Mouse (Mus musculus) liver, postnatal 0 days (tissue): Measurements from ENCODE around the gene Xcl1. TPM values are rescaled to one million over a fixed set of nuclear protein-coding genes. Genes with fewer than 3 reads are reported as not detected.

Source experiments
- ATAC-seq: fragments of 200-750 bp; cut with Nextera tagmentation; 2 replicates; pipeline ENCODE4 v1.8.0; 2017; ENCODE audit warnings: mild to moderate bottlenecking, moderate library complexity
- DNase-seq: peaks from one replicate; pipeline ENCODE4 v3.0.0-alpha.2; 2016
- H3K27ac ChIP-seq: fragments of 300-500 bp; sonication (generic); 2 replicates; pipeline ENCODE4 v1.5.1; 2014; ENCODE audit warnings: antibody characterized with exemption, moderate library complexity, mild to moderate bottlenecking, low read depth
- H3K27me3 ChIP-seq: fragments of 300-500 bp; sonication (generic); 2 replicates; pipeline ENCODE4 v1.6.1; 2014; ENCODE audit warnings: low read length, control low read depth, mixed read lengths; ENCODE audit not compliant: insufficient read depth
- H3K36me3 ChIP-seq: fragments of 300-500 bp; sonication (generic); replicated peaks from 2 replicates; pipeline ENCODE4 v1.6.1; 2014; ENCODE audit warnings: mild to moderate bottlenecking, control low read depth, low read length, moderate library complexity, mixed read lengths; ENCODE audit not compliant: insufficient read depth
- H3K4me1 ChIP-seq: fragments of 300-500 bp; sonication (generic); 2 replicates; pipeline ENCODE4 v1.6.1; 2014; ENCODE audit warnings: antibody characterized with exemption, mild to moderate bottlenecking, control low read depth; ENCODE audit not compliant: insufficient read depth
- H3K4me2 ChIP-seq: fragments of 300-500 bp; sonication (generic); 2 replicates; pipeline ENCODE4 v1.6.1; 2014; ENCODE audit warnings: low read depth, mild to moderate bottlenecking, low read length, moderate library complexity, mixed read lengths
- H3K4me3 ChIP-seq: fragments of 300-500 bp; sonication (generic); 2 replicates; pipeline ENCODE4 v1.5.1; 2014; ENCODE audit warnings: low read depth, low read length
- H3K9ac ChIP-seq: fragments of 300-500 bp; sonication (generic); replicated peaks from 2 replicates; pipeline ENCODE4 v1.6.1; 2014; ENCODE audit warnings: mild to moderate bottlenecking, moderate library complexity
- H3K9me3 ChIP-seq: fragments of 300-500 bp; sonication (generic); 2 replicates; pipeline ENCODE4 v1.6.1; 2016; ENCODE audit warnings: mild to moderate bottlenecking, control low read depth, low read length, mixed read lengths
- CTCF ChIP-seq: sonication (generic); IDR thresholded peaks from 2 replicates; pipeline ENCODE4 v1.5.1; 2016; ENCODE audit warnings: antibody characterized with exemption, low read depth
- EP300 ChIP-seq: IDR thresholded peaks from 2 replicates; pipeline ENCODE4 v1.6.1; 2016; ENCODE audit warnings: antibody characterized with exemption, low read depth, mild to moderate bottlenecking
- WGBS: fragments of 180-500 bp; shearing (Covaris S2); extraction: QIAGEN DNeasy Blood & Tissue Kit; methylation state at CpG from one replicate; pipeline ENCODE4 v1.1.7; 2014; ENCODE audit not compliant: insufficient replicate concordance; 5-methylcytosine and 5-hydroxymethylcytosine counted together
- polyA plus RNA-seq: library from polyadenylated mRNA; unstranded; fragments of >200 nt; fragmentation: Nextera tagmentation; extraction: Ambion mirVana; gene quantifications from 2 replicates; pipeline ENCODE4 v1.2.1, GENCODE M21; 2015

The Xcl1 gene
- polyA plus RNA-seq, 1 experiment from 2014 or later, result 0.83 TPM

DNA sequence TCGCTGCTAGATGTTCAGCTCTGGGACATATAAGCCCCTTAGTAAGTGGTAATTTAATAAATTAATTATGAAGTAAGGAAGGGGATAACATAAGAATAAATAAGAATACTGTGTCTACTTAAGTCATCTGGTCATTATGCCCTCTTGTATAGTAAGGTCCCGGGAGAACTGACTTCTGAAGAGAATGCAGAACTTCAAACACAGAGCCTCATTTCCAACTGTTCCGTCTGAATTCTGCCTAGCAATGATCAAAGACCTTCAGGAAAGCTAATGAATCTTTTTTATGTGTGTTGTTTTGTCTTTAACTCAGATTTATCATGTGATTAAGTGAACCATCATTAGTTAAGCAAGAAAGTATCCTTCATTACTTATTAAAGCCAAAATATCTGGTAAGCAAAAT is 5.3 kb downstream of the Xcl1 start:
- Histone ChIP-seq H3K4me1 (no peaks in the 10 kb centered on the region), H3K4me3 (no peak overlapping the region), H3K36me3 (no peaks in the 10 kb centered on the region), H3K27me3 (no peaks in the 10 kb centered on the region), H3K9ac (no peak overlapping the region), H3K9me3 (no peaks in the 10 kb centered on the region), H3K27ac (no peak overlapping the region), H3K4me2 (no peak overlapping the region)
- ATAC-seq, result no peak
- no peak for TF ChIP-seq CTCF
- TF ChIP-seq EP300, result no peak
- 73% methylated on average over 3 of the region's 3 CpGs for WGBS
- DNase-seq, result no peak

DNA sequence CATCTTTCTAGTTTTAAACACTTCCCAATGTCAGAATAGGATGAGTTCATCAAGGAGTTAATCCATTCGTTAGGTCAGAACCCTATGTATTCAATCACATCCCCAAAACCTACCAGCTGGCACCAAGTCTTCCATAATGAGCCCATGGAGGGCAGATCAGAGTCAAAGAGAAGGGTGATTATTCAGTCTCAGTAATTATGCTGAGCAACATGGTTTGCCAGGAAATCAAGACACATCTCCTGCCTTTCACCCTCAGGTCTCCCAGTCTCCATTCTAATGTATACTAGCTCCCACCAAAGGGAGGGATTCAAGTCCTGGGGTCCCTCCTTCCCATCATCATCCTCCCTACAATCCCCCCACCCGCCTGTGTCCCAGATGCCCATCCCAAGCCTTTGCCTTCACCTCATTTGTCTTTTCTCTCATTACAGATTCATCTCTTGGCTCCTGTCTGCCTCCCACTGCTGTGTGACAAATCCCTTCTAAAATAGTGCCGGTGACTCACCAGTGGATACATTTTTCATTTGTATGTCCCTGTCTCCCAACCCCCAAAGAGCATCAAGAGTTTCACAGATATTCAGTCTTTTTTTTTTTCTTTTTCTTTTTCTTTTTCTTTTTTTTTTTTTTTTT is 8.7 kb downstream of the Xcl1 start:
- TF ChIP-seq CTCF, result no peak
- Histone ChIP-seq H3K9me3 (no peaks in the 10 kb centered on the region), H3K4me1 (no peaks in the 10 kb centered on the region), H3K9ac (no peak overlapping the region), H3K36me3 (no peaks in the 10 kb centered on the region), H3K4me2 (no peak overlapping the region), H3K27ac (no peak overlapping the region), H3K4me3 (no peak overlapping the region), H3K27me3 (no peaks in the 10 kb centered on the region)
- 81% methylated on average over 3 of the region's 3 CpGs for WGBS
- ATAC-seq (no peak), DNase-seq (no peak)

DNA sequence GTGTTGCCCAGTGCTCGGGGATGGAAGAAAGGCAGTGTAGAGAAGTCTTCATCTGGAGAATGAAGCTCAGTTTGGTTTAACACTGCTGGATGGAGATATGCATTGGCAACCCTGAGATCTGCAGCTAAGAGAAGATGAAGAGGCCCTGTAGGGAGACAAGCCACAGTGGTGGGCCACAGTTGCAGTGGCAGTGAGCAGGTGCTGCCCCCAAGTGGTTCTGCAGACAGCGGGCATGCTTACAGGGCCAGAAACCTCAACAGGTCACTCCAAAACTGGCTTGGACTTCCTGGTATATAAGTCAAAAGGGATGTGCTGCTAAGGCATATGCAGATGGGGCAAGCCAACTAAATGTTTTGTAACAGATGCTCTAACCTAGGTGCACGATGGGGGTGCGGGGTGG is 30.3 kb downstream of the Xcl1 start:
- Histone ChIP-seq H3K27me3 (no peaks in the 10 kb centered on the region), H3K27ac (no peak overlapping the region), H3K9ac (no peak overlapping the region), H3K9me3 (no peaks in the 10 kb centered on the region), H3K4me3 (no peak overlapping the region), H3K4me1 (no peaks in the 10 kb centered on the region), H3K36me3 (no peaks in the 10 kb centered on the region), H3K4me2 (no peak overlapping the region)
- ATAC-seq, result peak; percentile 48; the same call in 1 of the 2 replicates
- WGBS, result 50% methylated on average over 4 of the region's 4 CpGs
- TF ChIP-seq EP300 (no peak), CTCF (peak; percentile 84)
- DNase-seq, result peak; percentile 66

DNA sequence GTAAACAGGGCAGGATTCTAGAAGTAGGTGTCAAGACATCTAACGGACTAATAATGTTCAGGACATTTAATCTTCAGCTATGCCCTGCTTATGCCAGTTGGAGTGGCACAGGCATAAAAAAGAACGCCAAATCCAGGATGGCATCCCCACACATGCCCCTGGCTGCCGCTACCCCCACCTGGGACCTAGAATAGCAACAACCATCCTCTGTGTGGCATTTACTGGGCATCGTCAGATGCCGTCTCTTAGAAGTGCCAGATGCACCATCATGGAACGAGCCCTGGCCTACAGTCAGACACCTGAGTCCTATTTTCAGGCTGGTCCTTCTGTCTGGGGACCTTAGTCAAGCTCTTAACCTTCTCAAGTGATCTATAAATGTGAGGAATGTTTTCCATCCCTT is 34.6 kb downstream of the Xcl1 start:
- Histone ChIP-seq H3K4me3 (no peak overlapping the region), H3K9ac (no peak overlapping the region), H3K36me3 (no peaks in the 10 kb centered on the region), H3K27ac (no peak overlapping the region), H3K9me3 (no peaks in the 10 kb centered on the region), H3K4me2 (no peak overlapping the region), H3K4me1 (peaks cover 6% of the 10 kb centered on the region; the same call in 1 of the 2 replicates), H3K27me3 (no peaks in the 10 kb centered on the region)
- TF ChIP-seq CTCF (no peak), EP300 (no peak)
- ATAC-seq, result no peak
- WGBS, result 78% methylated on average over 6 of the region's 6 CpGs
- DNase-seq, result no peak

DNA sequence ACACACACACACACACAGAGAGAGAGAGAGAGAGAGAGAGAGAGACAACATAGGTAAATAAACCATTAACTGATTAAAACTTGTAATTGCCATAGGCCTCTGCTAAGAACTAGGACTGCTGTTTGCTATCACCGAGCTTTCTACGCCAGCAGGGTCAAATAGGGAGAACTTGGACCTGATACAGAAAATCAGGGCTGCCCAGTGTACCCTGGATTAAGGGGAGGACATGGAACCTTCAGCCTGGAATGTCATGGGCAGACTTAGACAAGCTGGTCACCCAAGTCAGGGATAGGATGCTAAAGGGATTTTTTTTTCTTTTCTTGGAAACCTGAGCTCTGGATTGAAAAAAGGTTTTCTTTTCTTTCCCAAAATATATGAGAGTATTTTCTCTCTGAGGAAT is 35.1 kb downstream of the Xcl1 start:
- WGBS, result 66% methylated on average over 2 of the region's 2 CpGs
- H3K4me1 ChIP-seq, result peaks cover 6% of the 10 kb centered on the region; the same call in 1 of the 2 replicates
- no peaks in the 10 kb centered on the region for H3K9me3 ChIP-seq
- no peaks in the 10 kb centered on the region for H3K27me3 ChIP-seq
- H3K9ac ChIP-seq, result no peak overlapping the region
- TF ChIP-seq CTCF, result no peak
- TF ChIP-seq EP300, result no peak
- no peak overlapping the region for H3K4me3 ChIP-seq
- no peak overlapping the region for H3K27ac ChIP-seq
- ATAC-seq, result no peak
- DNase-seq, result no peak
- no peak overlapping the region for H3K4me2 ChIP-seq
- H3K36me3 ChIP-seq, result no peaks in the 10 kb centered on the region

DNA sequence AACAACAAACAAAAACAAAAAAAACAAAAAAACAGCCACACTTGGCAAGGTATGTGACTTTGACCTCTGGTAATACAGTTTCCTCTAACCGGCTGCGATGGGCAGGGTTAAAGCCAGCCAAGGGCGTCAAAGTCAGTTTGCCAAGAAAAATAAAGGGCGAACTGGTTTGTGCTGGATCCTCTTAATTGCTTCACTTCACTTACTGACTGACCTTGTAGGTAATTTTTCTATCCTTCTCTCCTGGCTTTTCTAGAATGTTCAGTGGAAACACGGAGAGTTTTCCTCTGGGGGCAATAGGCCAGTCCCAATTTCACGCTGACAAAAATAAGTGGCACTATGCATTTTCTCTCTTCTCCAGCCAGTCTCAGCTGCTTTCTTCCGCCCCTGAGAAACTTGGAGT is 35.8 kb downstream of the Xcl1 start:
- H3K36me3 ChIP-seq, result no peaks in the 10 kb centered on the region
- H3K4me3 ChIP-seq, result peak overlapping the region; percentile 49
- H3K9me3 ChIP-seq, result no peaks in the 10 kb centered on the region
- TF ChIP-seq EP300 (no peak), CTCF (no peak)
- no peaks in the 10 kb centered on the region for H3K27me3 ChIP-seq
- H3K27ac ChIP-seq, result no peak overlapping the region
- peaks cover 6% of the 10 kb centered on the region; the same call in 1 of the 2 replicates for H3K4me1 ChIP-seq
- H3K9ac ChIP-seq, result peak overlapping the region; percentile 53
- ATAC-seq (peak; percentile 56), DNase-seq (no peak)
- WGBS, result 34% methylated on average over 7 of the region's 7 CpGs
- peak overlapping the region; percentile 93 for H3K4me2 ChIP-seq
